Mouse (Mus musculus) olfactory bulb, adult 2 months (tissue): Measurements from ENCODE around the gene Wfdc18. TPM values are rescaled to one million over a fixed set of nuclear protein-coding genes. Genes with fewer than 3 reads are reported as not detected.

ENCODE experiments used
- H3K27ac ChIP-seq: fragments of 200-500 bp; 2 replicates; pipeline ENCODE4 v1.5.1; 2012; ENCODE audit warnings: low read depth, low read length; ENCODE audit not compliant: insufficient read depth
- H3K4me1 ChIP-seq: fragments of 200-500 bp; 2 replicates; pipeline ENCODE4 v1.6.1; 2012; ENCODE audit warnings: low read length; ENCODE audit not compliant: control insufficient read depth, insufficient read depth
- H3K4me3 ChIP-seq: fragments of 200-500 bp; 2 replicates; pipeline ENCODE4 v1.5.1; 2012; ENCODE audit warnings: mild to moderate bottlenecking, low read depth, low read length, moderate library complexity; ENCODE audit not compliant: insufficient read depth
- CTCF ChIP-seq: fragments of 200-500 bp; IDR thresholded peaks from 2 replicates; pipeline ENCODE4 v1.5.1; 2012; ENCODE audit warnings: low read depth, mild to moderate bottlenecking, low read length, moderate library complexity; ENCODE audit not compliant: insufficient read depth
- POLR2A ChIP-seq: fragments of 200-500 bp; IDR thresholded peaks from 2 replicates; pipeline ENCODE4 v1.6.1; 2012; ENCODE audit warnings: mild to moderate bottlenecking, low read depth, low read length, moderate library complexity; ENCODE audit not compliant: insufficient read depth
- WGBS: fragments of 180-500 bp; shearing (Covaris S2); methylation state at CpG from one replicate; pipeline ENCODE4 v1.1.7; 2018; 5-methylcytosine and 5-hydroxymethylcytosine counted together
- polyA plus RNA-seq: library from polyadenylated mRNA; stranded (reverse); fragments of >200 nt; gene quantifications from 2 replicates; pipeline ENCODE4 v1.2.4, GENCODE M21; 2012; ENCODE audit warnings: low replicate concordance; ENCODE audit not compliant: missing spikeins, insufficient read depth, insufficient read length

Gene Wfdc18
- not detected in 2 replicates for polyA plus RNA-seq

DNA sequence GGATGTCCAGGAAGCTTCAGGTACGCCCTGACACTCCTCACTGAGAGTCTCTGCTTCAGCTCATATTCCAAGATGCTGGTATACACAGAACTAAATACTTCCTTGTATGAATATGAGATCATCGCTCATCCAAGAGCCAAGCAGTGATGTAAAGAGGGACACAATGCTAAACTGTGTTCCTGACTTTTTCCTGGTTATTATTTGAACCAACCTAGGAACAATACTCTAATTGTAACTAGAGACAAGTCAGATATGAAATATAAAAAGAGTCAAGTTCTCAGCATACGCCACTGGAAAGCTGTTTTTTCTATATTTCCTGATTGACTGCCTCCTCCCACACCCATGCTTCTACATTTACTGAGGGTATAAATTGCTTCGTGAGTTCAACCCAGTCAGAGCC, at the start of gene Wfdc18:
Gene Wfdc18, plus strand, starts transcription at position 301 of the 400 bp plus-strand sequence.
- no peak for TF ChIP-seq CTCF
- TF ChIP-seq POLR2A, result no peak
- 68% methylated on average over 4 of the region's 4 CpGs for WGBS

DNA sequence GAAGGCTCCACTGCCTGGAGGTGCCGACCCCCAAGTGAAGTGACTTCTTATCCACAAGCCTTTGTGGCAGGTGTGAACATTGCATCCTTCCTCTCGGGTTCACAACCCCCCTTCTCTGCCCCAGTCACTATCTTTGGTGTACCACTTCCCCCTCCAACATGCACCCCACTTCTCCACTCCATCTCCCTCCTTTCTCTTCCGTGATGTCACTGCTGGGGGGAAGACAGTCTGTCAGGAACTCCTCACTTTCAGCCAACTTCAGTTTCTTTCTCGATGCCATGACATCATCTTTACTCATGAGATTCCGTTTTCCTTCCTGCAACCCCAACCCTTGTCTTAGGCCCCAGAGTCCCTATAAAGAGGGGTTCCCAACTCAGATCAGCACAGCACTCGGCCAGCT, 46.6 kb upstream of the Wfdc18 start, which contains the start of gene Ccl4:
Gene Ccl4, plus strand, starts transcription at position 381 of the 400 bp plus-strand sequence.
- Histone ChIP-seq H3K27ac (no peak within 1 kb of the TSS), H3K4me3 (no peak within 1 kb of the TSS), H3K4me1 (no peaks in the 10 kb centered on the region)
- no peak for TF ChIP-seq POLR2A
- TF ChIP-seq CTCF, result no peak
- WGBS, result 80% methylated on average over 6 of the region's 6 CpGs

More for the DNA sequence above, at the start of gene Wfdc18:
- H3K4me1 ChIP-seq, result no peaks in the 10 kb centered on the region
- no peak within 1 kb of the TSS for H3K27ac ChIP-seq
- no peak within 1 kb of the TSS for H3K4me3 ChIP-seq

- TF ChIP-seq CTCF (no peak), POLR2A (no peak)
Measured at GRCm38 (mm10) chr11:83663532-83663931, 45.3 kb upstream of the Wfdc18 start.

DNA sequence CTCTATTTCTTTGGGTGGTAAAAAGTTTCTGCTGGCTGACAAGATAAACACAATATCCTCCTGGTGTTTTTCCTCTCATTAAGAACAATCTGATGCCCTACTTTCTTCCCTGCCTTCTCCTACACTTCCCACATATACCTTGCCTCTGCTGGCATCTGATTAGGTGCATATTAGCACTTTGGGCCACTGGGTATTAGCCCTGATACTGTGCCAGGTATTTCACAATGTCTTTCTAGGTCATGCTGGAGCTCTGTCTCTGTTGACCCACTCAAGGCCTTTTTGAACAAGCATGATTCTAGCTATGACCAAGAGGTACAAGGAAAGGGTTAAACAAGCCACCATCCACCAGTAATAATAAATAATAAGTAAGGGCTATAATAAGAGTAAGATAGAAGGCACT, 37.1 kb upstream of the Wfdc18 start:
- TF ChIP-seq POLR2A (no peak), CTCF (no peak)
- Histone ChIP-seq H3K27ac (no peak overlapping the region), H3K4me3 (no peak overlapping the region), H3K4me1 (no peaks in the 10 kb centered on the region)

More at GRCm38 (mm10) chr11:83663532-83663931, 45.3 kb upstream of the Wfdc18 start:
- Histone ChIP-seq H3K4me1 (no peaks in the 10 kb centered on the region), H3K4me3 (no peak overlapping the region), H3K27ac (no peak overlapping the region)
- WGBS, result 88% methylated on average over 5 of the region's 5 CpGs

DNA sequence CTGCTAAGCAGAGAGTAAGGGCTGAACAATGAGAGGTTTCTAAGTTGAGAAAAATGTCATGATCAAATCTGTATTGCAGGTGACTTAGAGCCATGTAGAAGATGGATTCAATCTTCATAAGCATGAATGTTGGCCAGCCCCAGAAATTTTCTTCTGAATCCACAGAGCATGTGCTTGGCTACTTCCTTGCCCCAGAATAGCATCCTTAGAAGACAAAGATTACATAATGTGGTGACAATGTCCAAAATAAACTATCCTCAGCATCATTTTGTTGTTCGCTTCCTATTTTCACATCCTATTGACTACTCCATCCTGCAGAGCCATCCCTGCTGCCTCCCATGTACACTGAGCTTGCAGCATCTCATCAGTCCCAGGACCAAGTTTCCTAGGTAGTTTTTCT, 33.1 kb upstream of the Wfdc18 start:
- H3K27ac ChIP-seq, result no peak overlapping the region
- H3K4me1 ChIP-seq, result no peaks in the 10 kb centered on the region
- TF ChIP-seq CTCF (no peak), POLR2A (no peak)
- WGBS, result 82% methylated on average over 1 of the region's 1 CpGs
- no peak overlapping the region for H3K4me3 ChIP-seq

DNA sequence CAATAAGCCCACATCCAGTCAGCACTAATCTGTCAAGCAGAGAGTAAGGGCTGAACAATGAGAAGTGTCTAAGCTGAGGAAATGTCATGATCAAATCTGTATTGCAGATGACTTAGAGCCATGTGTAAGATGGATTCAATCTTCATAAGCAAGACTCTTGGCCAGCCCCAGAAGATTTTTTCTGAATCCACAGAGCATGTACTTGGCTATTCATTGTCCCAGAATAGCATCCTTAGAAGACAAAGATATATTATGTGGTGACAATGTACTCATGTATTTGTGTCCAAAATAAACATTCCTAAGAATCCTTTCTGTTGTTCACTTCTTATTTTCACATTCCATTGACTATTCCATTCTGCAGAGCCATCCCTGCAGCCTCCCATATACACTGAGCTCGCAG, 18.9 kb upstream of the Wfdc18 start:
- H3K27ac ChIP-seq, result no peak overlapping the region
- no peak overlapping the region for H3K4me3 ChIP-seq
- 85% methylated on average over 1 of the region's 1 CpGs for WGBS
- TF ChIP-seq POLR2A, result no peak
- no peak for TF ChIP-seq CTCF
- H3K4me1 ChIP-seq, result no peaks in the 10 kb centered on the region

GRCm38 (mm10) chr11:83692008-83692407, 16.8 kb upstream of the Wfdc18 start:
- 56% methylated on average over 1 of the region's 1 CpGs for WGBS
- TF ChIP-seq POLR2A, result no peak
- TF ChIP-seq CTCF, result no peak
- Histone ChIP-seq H3K4me3 (no peak overlapping the region), H3K4me1 (no peaks in the 10 kb centered on the region), H3K27ac (no peak overlapping the region)

GRCm38 (mm10) chr11:83703705-83704104, 5.1 kb upstream of the Wfdc18 start, which contains the start of gene Wfdc17:
Wfdc17 (plus strand) TSS chr11:83703991.
- Histone ChIP-seq H3K4me1 (no peaks in the 10 kb centered on the region), H3K27ac (no peak within 1 kb of the TSS), H3K4me3 (no peak within 1 kb of the TSS)
- TF ChIP-seq CTCF, result no peak
- TF ChIP-seq POLR2A, result no peak
- 43% methylated on average over 1 of the region's 1 CpGs for WGBS

DNA sequence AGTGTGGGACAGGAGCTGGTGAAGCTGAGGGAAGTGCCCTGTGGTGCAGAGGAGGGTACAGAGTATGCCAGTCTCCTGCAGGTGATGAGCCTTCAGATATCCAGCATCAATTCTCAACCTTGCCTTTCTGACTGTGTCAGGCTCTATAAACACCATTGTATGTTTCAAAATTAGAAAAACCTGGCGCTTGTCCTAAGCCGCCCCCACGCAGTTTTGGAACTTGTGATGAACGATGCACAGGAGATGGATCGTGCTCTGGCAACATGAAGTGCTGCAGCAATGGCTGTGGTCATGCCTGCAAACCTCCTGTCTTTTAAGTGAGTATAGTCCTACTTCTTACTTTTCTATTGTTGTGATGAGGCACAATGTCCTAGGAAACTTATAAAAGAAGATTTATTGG, 868 bp downstream of the Wfdc18 start:
- no peak overlapping the region for H3K27ac ChIP-seq
- 88% methylated on average over 5 of the region's 5 CpGs for WGBS
- TF ChIP-seq POLR2A (no peak), CTCF (no peak)
- no peaks in the 10 kb centered on the region for H3K4me1 ChIP-seq
- H3K4me3 ChIP-seq, result no peak overlapping the region

- Histone ChIP-seq H3K4me3 (no peak overlapping the region), H3K27ac (no peak overlapping the region), H3K4me1 (no peaks in the 10 kb centered on the region)
- 59% methylated on average over 1 of the region's 1 CpGs for WGBS
- TF ChIP-seq POLR2A (no peak), CTCF (no peak)
Measured at GRCm38 (mm10) chr11:83712671-83713070, 3.9 kb downstream of the Wfdc18 start.
